Mouse (Mus musculus): ENCODE results near the gene Unc119b. TPM values are rescaled to one million over a fixed set of nuclear protein-coding genes. Genes with fewer than 3 reads are reported as not detected.
"Not testable (repeated sequence)": the region's sequence is repeated elsewhere in the genome, so short reads cannot be mapped to it uniquely, and the experiment has no call there.

The Unc119b gene
- polyA plus RNA-seq, 1 experiment from 2014 or later: 35.3 TPM

DNA sequence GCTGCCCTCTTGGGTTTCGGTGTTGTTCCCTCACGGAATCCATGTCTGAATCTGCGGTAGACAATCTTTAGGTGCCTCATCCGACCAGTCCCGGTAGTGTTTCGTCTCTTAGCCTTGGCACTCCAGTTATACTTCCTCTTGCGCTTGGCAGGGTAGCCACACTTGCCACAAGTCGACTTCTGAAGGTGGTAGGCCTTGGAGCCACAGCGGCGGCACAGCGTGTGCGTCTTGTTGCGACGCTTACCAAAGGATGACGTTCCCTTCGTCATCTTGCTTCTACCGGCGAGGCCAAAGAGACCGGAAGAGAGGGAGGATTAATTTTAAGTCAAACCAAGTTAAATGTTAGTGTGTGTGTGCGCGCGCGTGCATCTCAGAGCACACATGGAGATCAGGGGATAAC lies 31.5 kb downstream of the Unc119b start:
- H3K27ac ChIP-seq (ENCODE audit: low read length); H3K9ac ChIP-seq (replicated peaks; ENCODE audit: low read depth, low read length); H3K27me3 ChIP-seq (replicated peaks; ENCODE audit: control insufficient read depth, insufficient read depth, low read length); H3K4me1 ChIP-seq (replicated peaks; ENCODE audit: control insufficient read depth, insufficient read depth, low read length); H3K36me3 ChIP-seq (ENCODE audit: control insufficient read depth, insufficient read depth); H3K4me2 ChIP-seq (ENCODE audit: low read length); H3K9me3 ChIP-seq (ENCODE audit: control insufficient read depth, low read length); H3K4me3 ChIP-seq (replicated peaks; ENCODE audit: low read length); ATAC-seq: not testable (repeated sequence)
- 97% methylated on average over 23 of the region's 23 CpGs for WGBS

- Histone ChIP-seq H3K4me3 (replicated peaks; ENCODE audit: low read length) (no peak overlapping the region), H3K36me3 (ENCODE audit: control insufficient read depth, insufficient read depth) (peaks cover 14% of the 10 kb centered on the region), H3K9ac (replicated peaks; ENCODE audit: low read depth, low read length) (no peak overlapping the region), H3K4me2 (ENCODE audit: low read length) (no peak overlapping the region), H3K27me3 (replicated peaks; ENCODE audit: control insufficient read depth, insufficient read depth, low read length) (no peaks in the 10 kb centered on the region), H3K27ac (ENCODE audit: low read length) (no peak overlapping the region), H3K9me3 (ENCODE audit: control insufficient read depth, low read length) (no peaks in the 10 kb centered on the region), H3K4me1 (replicated peaks; ENCODE audit: control insufficient read depth, insufficient read depth, low read length) (no peaks in the 10 kb centered on the region)
- 83% methylated on average over 2 of the region's 2 CpGs for WGBS
- no peak for ATAC-seq
Measured at GRCm38 (mm10) chr5:115102231-115102630, 32.5 kb downstream of the Unc119b start.

- Histone ChIP-seq H3K4me3 (replicated peaks; ENCODE audit: low read length) (no peak overlapping the region), H3K9ac (replicated peaks; ENCODE audit: low read depth, low read length) (no peak overlapping the region), H3K27ac (ENCODE audit: low read length) (no peak overlapping the region), H3K4me2 (ENCODE audit: low read length) (no peak overlapping the region), H3K9me3 (ENCODE audit: control insufficient read depth, low read length) (no peaks in the 10 kb centered on the region), H3K4me1 (replicated peaks; ENCODE audit: control insufficient read depth, insufficient read depth, low read length) (no peaks in the 10 kb centered on the region), H3K27me3 (replicated peaks; ENCODE audit: control insufficient read depth, insufficient read depth, low read length) (no peaks in the 10 kb centered on the region), H3K36me3 (ENCODE audit: control insufficient read depth, insufficient read depth) (peaks cover 18% of the 10 kb centered on the region)
- 90% methylated on average over 6 of the region's 6 CpGs for WGBS
- ATAC-seq: no peak
Measured at GRCm38 (mm10) chr5:115100473-115100872, 34.3 kb downstream of the Unc119b start.

DNA sequence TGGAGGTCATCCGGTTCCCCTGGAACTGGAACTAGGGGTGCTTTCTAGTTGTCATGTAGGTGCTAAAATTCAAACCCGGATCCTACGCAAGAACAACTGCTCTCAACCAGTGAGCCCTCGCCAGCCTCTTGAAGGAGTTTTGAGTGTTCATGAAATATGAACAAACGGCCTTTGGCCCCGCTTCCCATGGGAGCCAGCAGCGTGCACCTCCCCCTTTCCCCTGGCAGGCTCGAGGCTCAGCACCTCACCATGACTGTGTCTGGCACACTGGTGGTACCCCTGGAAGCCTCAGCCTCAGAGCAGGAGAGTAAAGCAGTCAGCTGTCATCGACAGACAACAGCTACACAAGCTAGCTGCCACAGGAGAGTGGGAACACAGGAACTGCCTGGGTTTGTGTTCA lies 34.8 kb downstream of the Unc119b start:
- no peak for ATAC-seq
- Histone ChIP-seq H3K9me3 (ENCODE audit: control insufficient read depth, low read length) (no peaks in the 10 kb centered on the region), H3K9ac (replicated peaks; ENCODE audit: low read depth, low read length) (no peak overlapping the region), H3K27ac (ENCODE audit: low read length) (no peak overlapping the region), H3K4me2 (ENCODE audit: low read length) (no peak overlapping the region), H3K27me3 (replicated peaks; ENCODE audit: control insufficient read depth, insufficient read depth, low read length) (no peaks in the 10 kb centered on the region), H3K4me1 (replicated peaks; ENCODE audit: control insufficient read depth, insufficient read depth, low read length) (no peaks in the 10 kb centered on the region), H3K4me3 (replicated peaks; ENCODE audit: low read length) (no peak overlapping the region), H3K36me3 (ENCODE audit: control insufficient read depth, insufficient read depth) (peaks cover 20% of the 10 kb centered on the region)
- WGBS: 89% methylated on average over 9 of the region's 9 CpGs

GRCm38 (mm10) chr5:115099530-115099929 lies 35.2 kb downstream of the Unc119b start:
- Histone ChIP-seq H3K27ac (ENCODE audit: low read length) (no peak overlapping the region), H3K9ac (replicated peaks; ENCODE audit: low read depth, low read length) (no peak overlapping the region), H3K4me2 (ENCODE audit: low read length) (no peak overlapping the region), H3K27me3 (replicated peaks; ENCODE audit: control insufficient read depth, insufficient read depth, low read length) (no peaks in the 10 kb centered on the region), H3K9me3 (ENCODE audit: control insufficient read depth, low read length) (no peaks in the 10 kb centered on the region), H3K4me3 (replicated peaks; ENCODE audit: low read length) (no peak overlapping the region), H3K36me3 (ENCODE audit: control insufficient read depth, insufficient read depth) (peaks cover 22% of the 10 kb centered on the region), H3K4me1 (replicated peaks; ENCODE audit: control insufficient read depth, insufficient read depth, low read length) (no peaks in the 10 kb centered on the region)
- 81% methylated on average over 5 of the region's 5 CpGs for WGBS
- no peak for ATAC-seq

GRCm38 (mm10) chr5:115098195-115098594 lies 36.6 kb downstream of the Unc119b start, which contains the start of gene Gm10401:
TSS of gene Gm10401 (minus strand) at chr5:115098295.
- ATAC-seq: no peak
- Histone ChIP-seq H3K27ac (ENCODE audit: low read length) (no peak within 1 kb of the TSS), H3K4me1 (replicated peaks; ENCODE audit: control insufficient read depth, insufficient read depth, low read length) (no peaks in the 10 kb centered on the region), H3K4me2 (ENCODE audit: low read length) (no peak within 1 kb of the TSS), H3K9ac (replicated peaks; ENCODE audit: low read depth, low read length) (no peak within 1 kb of the TSS), H3K4me3 (replicated peaks; ENCODE audit: low read length) (no peak within 1 kb of the TSS), H3K9me3 (ENCODE audit: control insufficient read depth, low read length) (no peaks in the 10 kb centered on the region), H3K36me3 (ENCODE audit: control insufficient read depth, insufficient read depth) (peaks cover 22% of the 10 kb centered on the region), H3K27me3 (replicated peaks; ENCODE audit: control insufficient read depth, insufficient read depth, low read length) (no peaks in the 10 kb centered on the region)
- WGBS: 96% methylated on average over 8 of the region's 8 CpGs

- Histone ChIP-seq H3K27me3 (replicated peaks; ENCODE audit: control insufficient read depth, insufficient read depth, low read length) (no peaks in the 10 kb centered on the region), H3K36me3 (ENCODE audit: control insufficient read depth, insufficient read depth) (peaks cover 35% of the 10 kb centered on the region), H3K4me3 (replicated peaks; ENCODE audit: low read length) (no peak overlapping the region), H3K9me3 (ENCODE audit: control insufficient read depth, low read length) (no peaks in the 10 kb centered on the region), H3K4me1 (replicated peaks; ENCODE audit: control insufficient read depth, insufficient read depth, low read length) (no peaks in the 10 kb centered on the region), H3K27ac (ENCODE audit: low read length) (no peak overlapping the region), H3K9ac (replicated peaks; ENCODE audit: low read depth, low read length) (no peak overlapping the region), H3K4me2 (ENCODE audit: low read length) (no peak overlapping the region)
- WGBS: 91% methylated on average over 6 of the region's 6 CpGs
- no peak for ATAC-seq
Measured at GRCm38 (mm10) chr5:115091776-115092175, 43.0 kb downstream of the Unc119b start.

- 82% methylated on average over 3 of the region's 3 CpGs for WGBS
- no peak for ATAC-seq
- peaks cover 34% of the 10 kb centered on the region for H3K36me3 ChIP-seq (ENCODE audit: control insufficient read depth, insufficient read depth)
Measured at GRCm38 (mm10) chr5:115091015-115091414, 43.8 kb downstream of the Unc119b start.

DNA sequence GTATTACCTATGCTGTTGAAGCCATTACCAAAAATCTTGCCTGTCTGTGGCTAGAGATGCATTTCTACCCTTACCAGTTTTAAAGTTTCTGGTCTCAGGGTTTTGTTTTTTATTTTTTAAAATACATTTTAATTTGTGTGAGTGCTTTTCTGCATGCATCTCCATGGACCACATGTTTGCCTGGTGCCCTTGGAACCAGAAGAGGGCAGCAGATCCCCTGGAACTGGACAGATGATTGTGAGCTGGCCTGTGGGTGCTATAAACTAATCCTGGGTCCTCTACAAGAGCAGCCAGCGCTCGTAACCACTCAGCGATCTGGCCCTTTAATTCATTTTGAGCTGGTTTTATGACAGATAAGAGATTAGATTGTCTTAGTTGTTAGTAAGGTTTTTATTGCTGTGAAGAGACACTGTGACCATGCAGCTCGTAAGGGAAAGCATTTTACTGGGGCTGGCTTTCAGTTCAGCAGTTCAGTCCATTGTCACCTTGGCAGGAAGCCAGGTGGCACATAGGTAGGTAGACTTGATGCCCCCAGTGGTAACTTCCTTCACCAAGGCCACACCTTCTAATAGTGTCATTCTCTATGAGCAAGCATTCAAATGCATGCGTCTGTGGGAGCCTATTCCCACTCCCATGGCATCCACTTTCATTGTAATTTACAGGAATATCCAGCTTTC lies 45.0 kb downstream of the Unc119b start:
- no peak overlapping the region for H3K27ac ChIP-seq (ENCODE audit: low read length)
- H3K4me1 ChIP-seq (replicated peaks; ENCODE audit: control insufficient read depth, insufficient read depth, low read length): no peaks in the 10 kb centered on the region
- no peaks in the 10 kb centered on the region for H3K27me3 ChIP-seq (replicated peaks; ENCODE audit: control insufficient read depth, insufficient read depth, low read length)
- H3K36me3 ChIP-seq (ENCODE audit: control insufficient read depth, insufficient read depth): peaks cover 34% of the 10 kb centered on the region
- H3K9ac ChIP-seq (replicated peaks; ENCODE audit: low read depth, low read length): no peak overlapping the region
- H3K9me3 ChIP-seq (ENCODE audit: control insufficient read depth, low read length): no peaks in the 10 kb centered on the region
- WGBS: 91% methylated on average over 5 of the region's 5 CpGs
- H3K4me3 ChIP-seq (replicated peaks; ENCODE audit: low read length): no peak overlapping the region
- no peak overlapping the region for H3K4me2 ChIP-seq (ENCODE audit: low read length)
- no peak for ATAC-seq

More at GRCm38 (mm10) chr5:115091015-115091414, 43.8 kb downstream of the Unc119b start:
- H3K4me1 ChIP-seq (replicated peaks; ENCODE audit: control insufficient read depth, insufficient read depth, low read length): no peaks in the 10 kb centered on the region
- H3K27me3 ChIP-seq (replicated peaks; ENCODE audit: control insufficient read depth, insufficient read depth, low read length): no peaks in the 10 kb centered on the region
- H3K4me2 ChIP-seq (ENCODE audit: low read length): no peak overlapping the region
- no peak overlapping the region for H3K27ac ChIP-seq (ENCODE audit: low read length)
- no peaks in the 10 kb centered on the region for H3K9me3 ChIP-seq (ENCODE audit: control insufficient read depth, low read length)
- no peak overlapping the region for H3K9ac ChIP-seq (replicated peaks; ENCODE audit: low read depth, low read length)
- no peak overlapping the region for H3K4me3 ChIP-seq (replicated peaks; ENCODE audit: low read length)

DNA sequence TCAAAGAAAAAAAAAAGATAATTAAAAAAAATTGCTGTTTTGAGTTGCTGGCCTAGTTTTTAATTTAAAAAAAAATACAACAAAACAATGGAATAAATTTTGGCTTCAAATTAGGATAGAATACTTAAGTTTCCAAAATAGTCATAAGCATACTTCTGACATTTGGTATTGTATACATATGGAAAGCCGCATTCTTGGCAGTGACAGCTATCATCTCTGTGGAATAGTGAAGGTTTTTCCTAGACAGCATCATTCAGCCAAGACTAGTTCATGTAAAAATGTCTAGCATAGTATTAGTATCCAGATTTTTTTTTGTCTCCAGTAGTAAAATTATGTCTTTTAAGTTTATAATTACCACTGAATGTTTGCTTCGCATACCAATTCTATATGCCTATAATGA lies 49.1 kb downstream of the Unc119b start:
- peaks cover 38% of the 10 kb centered on the region for H3K36me3 ChIP-seq (ENCODE audit: control insufficient read depth, insufficient read depth)
- ATAC-seq: peak; percentile 55; the same call in 1 of the 2 replicates

More for the DNA sequence above, 49.1 kb downstream of the Unc119b start:
- no peaks in the 10 kb centered on the region for H3K9me3 ChIP-seq (ENCODE audit: control insufficient read depth, low read length)
- no peak overlapping the region for H3K4me2 ChIP-seq (ENCODE audit: low read length)
- no peak overlapping the region for H3K9ac ChIP-seq (replicated peaks; ENCODE audit: low read depth, low read length)
- 86% methylated on average over 2 of the region's 2 CpGs for WGBS
- H3K27ac ChIP-seq (ENCODE audit: low read length): peak overlapping the region; percentile 67
- no peaks in the 10 kb centered on the region for H3K27me3 ChIP-seq (replicated peaks; ENCODE audit: control insufficient read depth, insufficient read depth, low read length)
- H3K4me3 ChIP-seq (replicated peaks; ENCODE audit: low read length): no peak overlapping the region
- H3K4me1 ChIP-seq (replicated peaks; ENCODE audit: control insufficient read depth, insufficient read depth, low read length): no peaks in the 10 kb centered on the region
